Mouse (Mus musculus) heart, embryonic 13.5 days (tissue): ENCODE data around the gene Ece2. TPM values are rescaled to one million over a fixed set of nuclear protein-coding genes. Genes with fewer than 3 reads are reported as not detected.

Experiments
- ATAC-seq: fragments of 200-750 bp; cut with Nextera tagmentation; 2 replicates; pipeline ENCODE4 v1.8.0; 2017; ENCODE audit warnings: moderate TSS enrichment; ENCODE audit not compliant: insufficient number of reproducible peaks, low FRiP score, low TSS enrichment; ENCODE audit errors: extremely low read depth
- H3K27ac ChIP-seq: fragments of 300-500 bp; sonication (generic); replicated peaks from 2 replicates; pipeline ENCODE4 v1.5.1; 2015; ENCODE audit warnings: moderate library complexity, mild to moderate bottlenecking, inconsistent platforms
- H3K27me3 ChIP-seq: fragments of 300-500 bp; sonication (generic); replicated peaks from 2 replicates; pipeline ENCODE4 v1.6.1; 2015; ENCODE audit warnings: mild to moderate bottlenecking, inconsistent platforms
- H3K36me3 ChIP-seq: fragments of 300-500 bp; sonication (generic); 2 replicates; pipeline ENCODE4 v1.6.1; 2015; ENCODE audit warnings: mild to moderate bottlenecking, inconsistent platforms
- H3K4me1 ChIP-seq: fragments of 300-500 bp; sonication (generic); 2 replicates; pipeline ENCODE4 v1.6.1; 2015; ENCODE audit warnings: inconsistent platforms
- H3K4me2 ChIP-seq: fragments of 300-500 bp; sonication (generic); 2 replicates; pipeline ENCODE4 v1.6.1; 2015; ENCODE audit warnings: inconsistent platforms, mild to moderate bottlenecking, moderate library complexity
- H3K4me3 ChIP-seq: fragments of 300-500 bp; sonication (generic); 2 replicates; pipeline ENCODE4 v1.5.1; 2015; ENCODE audit warnings: moderate library complexity, mild to moderate bottlenecking, inconsistent platforms
- H3K9ac ChIP-seq: fragments of 300-500 bp; sonication (generic); 2 replicates; pipeline ENCODE4 v1.6.1; 2015; ENCODE audit warnings: inconsistent platforms, mild to moderate bottlenecking, moderate library complexity
- H3K9me3 ChIP-seq: fragments of 300-500 bp; sonication (generic); 2 replicates; pipeline ENCODE4 v1.6.1; 2016; ENCODE audit warnings: inconsistent platforms
- WGBS: fragments of 180-500 bp; shearing (Covaris S2); methylation state at CpG from one replicate; pipeline ENCODE4 v1.1.7; 2015; ENCODE audit warnings: mixed read lengths; 5-methylcytosine and 5-hydroxymethylcytosine counted together
- polyA plus RNA-seq: library from polyadenylated mRNA; unstranded; fragments of >200 nt; fragmentation: Nextera tagmentation; extraction: Ambion mirVana; gene quantifications from 2 replicates; pipeline ENCODE4 v1.2.1, GENCODE M21; 2015

Ece2 gene
- polyA plus RNA-seq, 1 experiment from 2014 or later = 0.92 TPM

DNA sequence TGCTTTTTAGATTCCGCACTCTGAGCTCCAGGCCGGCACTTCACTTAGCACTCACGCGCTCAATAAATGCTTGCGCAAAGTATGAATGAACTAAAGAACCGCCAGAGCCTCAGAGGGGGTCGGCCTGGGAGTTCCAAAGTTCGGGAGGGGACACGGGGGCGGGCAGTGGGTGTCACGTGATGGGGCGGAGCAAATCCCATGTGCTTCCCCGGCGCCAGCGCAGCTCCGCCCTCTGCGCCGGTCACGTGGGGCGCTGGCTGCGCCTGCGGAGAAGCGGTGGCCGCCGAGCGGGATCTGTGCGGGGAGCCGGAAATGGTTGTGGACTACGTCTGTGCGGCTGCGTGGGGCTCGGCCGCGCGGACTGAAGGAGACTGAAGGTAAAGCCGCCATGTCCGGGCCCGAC, 42.9 kb downstream of the Ece2 start:
- Histone ChIP-seq H3K4me2 (peak overlapping the region; percentile 98), H3K4me1 (peaks cover 32% of the 10 kb centered on the region), H3K27ac (peak overlapping the region; percentile 97), H3K9ac (peak overlapping the region; percentile 99), H3K9me3 (no peaks in the 10 kb centered on the region), H3K27me3 (no peaks in the 10 kb centered on the region), H3K4me3 (peak overlapping the region; percentile 93), H3K36me3 (peaks cover 34% of the 10 kb centered on the region)
- peak; percentile 91 for ATAC-seq
- 0% methylated on average over 38 of the region's 38 CpGs for WGBS

DNA sequence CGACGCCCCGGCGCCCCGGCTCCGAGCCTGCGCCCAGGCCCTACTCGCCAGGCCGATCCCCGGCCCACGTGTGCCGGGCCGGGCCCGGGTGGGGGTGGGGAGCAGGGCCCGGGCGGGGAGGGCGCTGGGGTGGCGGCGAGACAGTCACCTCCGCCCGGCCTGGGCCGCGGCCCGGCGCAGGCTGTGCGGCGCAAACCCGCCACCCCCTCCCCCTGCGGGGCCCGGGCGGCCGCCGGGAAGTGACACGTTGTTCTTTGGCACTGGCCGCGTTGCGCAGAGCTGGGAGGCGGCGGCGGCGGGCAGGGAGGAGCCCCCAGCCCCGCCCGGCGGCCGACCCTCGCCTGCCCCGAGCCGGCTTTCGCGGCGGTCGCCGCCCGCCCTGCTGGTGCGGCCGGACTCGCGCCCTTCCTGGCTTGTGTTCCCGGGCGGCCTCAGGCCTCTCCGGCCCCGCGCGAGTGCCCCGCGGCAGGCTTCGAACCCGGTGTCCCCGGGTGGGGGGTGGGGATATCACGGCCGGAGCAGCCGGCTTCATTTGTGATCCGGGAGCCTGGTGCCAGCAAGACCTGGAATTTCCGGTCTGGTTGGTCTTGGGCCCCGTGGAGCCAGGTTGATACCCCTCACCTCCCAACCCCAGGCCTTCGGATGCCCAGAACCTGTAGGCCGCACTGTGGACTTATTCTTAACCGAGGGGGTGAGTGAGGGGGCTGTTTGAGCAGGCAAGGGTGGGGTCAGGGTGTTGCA, 43.5 kb downstream of the Ece2 start:
- Histone ChIP-seq H3K27me3 (no peaks in the 10 kb centered on the region), H3K4me3 (peak overlapping the region; percentile 93), H3K4me2 (peak overlapping the region; percentile 98), H3K9ac (peak overlapping the region; percentile 99), H3K4me1 (peaks cover 38% of the 10 kb centered on the region), H3K27ac (peak overlapping the region; percentile 97), H3K9me3 (no peaks in the 10 kb centered on the region), H3K36me3 (peaks cover 41% of the 10 kb centered on the region)
- WGBS = under 1% methylated on average over 68 of the region's 78 CpGs
- ATAC-seq = peak; percentile 81

DNA sequence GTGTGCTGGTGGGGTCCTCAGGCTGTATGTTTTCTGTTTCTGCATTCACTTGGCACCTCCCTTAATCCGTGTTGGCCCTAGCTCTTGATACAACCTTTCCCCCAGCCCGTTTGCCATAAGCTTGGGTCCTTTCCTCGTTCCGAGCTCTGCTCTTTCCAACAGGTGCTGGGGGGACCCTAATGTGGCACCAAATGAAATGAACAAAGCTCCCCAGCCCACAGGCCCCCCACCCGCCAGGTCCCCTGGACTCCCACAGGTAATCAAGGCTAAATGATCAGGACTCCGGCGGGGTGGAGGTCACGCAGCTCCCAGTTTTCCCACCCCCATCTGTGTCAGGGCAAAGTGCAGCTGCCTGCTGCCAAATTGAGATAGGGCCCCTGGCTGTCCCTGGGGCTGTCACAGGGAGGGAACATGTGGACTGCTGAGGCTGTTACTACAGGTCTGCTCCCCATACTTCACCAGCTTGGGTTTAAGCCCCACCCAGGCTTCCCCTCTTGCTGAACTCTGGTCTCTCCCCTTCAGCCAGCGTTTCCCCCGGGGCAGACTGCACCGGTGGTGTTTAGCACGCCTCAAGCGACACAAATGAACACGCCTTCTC, 44.2 kb downstream of the Ece2 start:
- Histone ChIP-seq H3K36me3 (peaks cover 48% of the 10 kb centered on the region), H3K27me3 (no peaks in the 10 kb centered on the region), H3K4me2 (peak overlapping the region; percentile 98), H3K4me1 (peaks cover 40% of the 10 kb centered on the region), H3K4me3 (peak overlapping the region; percentile 93), H3K9me3 (no peaks in the 10 kb centered on the region), H3K9ac (peak overlapping the region; percentile 99), H3K27ac (peak overlapping the region; percentile 97)
- no peak for ATAC-seq
- 4% methylated on average over 14 of the region's 14 CpGs for WGBS

DNA sequence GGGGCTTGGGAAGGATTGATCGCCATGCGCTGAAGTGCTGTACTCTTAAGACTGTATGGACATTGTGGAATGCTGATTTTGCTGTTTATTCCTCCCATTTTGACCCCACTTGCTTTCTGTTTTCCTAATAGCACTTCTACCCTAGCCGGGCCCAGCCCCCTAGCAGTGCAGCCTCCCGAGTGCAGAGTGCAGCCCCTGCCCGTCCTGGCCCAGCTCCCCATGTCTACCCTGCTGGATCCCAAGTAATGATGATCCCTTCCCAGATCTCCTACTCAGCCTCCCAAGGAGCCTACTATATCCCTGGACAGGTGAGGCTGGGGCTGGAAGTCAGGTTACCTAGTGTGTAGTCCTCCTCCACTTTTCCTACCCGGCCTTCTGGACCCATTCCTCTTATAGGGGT, 45.6 kb downstream of the Ece2 start:
- H3K27me3 ChIP-seq = no peaks in the 10 kb centered on the region
- H3K9ac ChIP-seq = peak overlapping the region; percentile 99; the same call in 1 of the 2 replicates
- ATAC-seq = no peak
- peaks cover 40% of the 10 kb centered on the region for H3K4me1 ChIP-seq
- no peak overlapping the region for H3K27ac ChIP-seq
- H3K36me3 ChIP-seq = peaks cover 62% of the 10 kb centered on the region
- H3K9me3 ChIP-seq = no peaks in the 10 kb centered on the region
- H3K4me2 ChIP-seq = peak overlapping the region; percentile 98
- WGBS = 84% methylated on average over 6 of the region's 6 CpGs
- H3K4me3 ChIP-seq = peak overlapping the region; percentile 93

DNA sequence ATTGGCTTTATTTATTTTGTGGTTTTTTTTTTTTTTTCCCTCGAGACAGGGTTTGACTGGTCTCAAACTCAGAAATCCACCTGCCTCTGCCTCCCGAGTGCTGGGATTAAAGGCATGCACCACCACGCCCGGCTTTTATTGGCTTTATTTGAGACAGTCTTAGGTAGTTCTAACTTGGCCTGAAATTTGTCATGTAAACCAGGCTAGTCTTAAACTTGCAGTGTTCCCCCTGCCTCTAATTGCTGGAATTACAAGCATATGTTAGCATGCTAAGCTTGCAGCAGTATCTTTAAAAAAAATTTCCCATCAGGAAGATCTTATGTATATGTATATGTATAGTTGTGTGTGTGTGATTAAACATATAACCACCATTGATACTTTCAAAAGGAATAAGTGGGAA, 47.1 kb downstream of the Ece2 start:
- Histone ChIP-seq H3K9me3 (no peaks in the 10 kb centered on the region), H3K27ac (no peak overlapping the region), H3K4me3 (no peak overlapping the region), H3K36me3 (peaks cover 76% of the 10 kb centered on the region), H3K27me3 (no peaks in the 10 kb centered on the region), H3K9ac (no peak overlapping the region), H3K4me2 (no peak overlapping the region), H3K4me1 (peaks cover 40% of the 10 kb centered on the region)
- ATAC-seq = no peak
- 84% methylated on average over 4 of the region's 4 CpGs for WGBS

DNA sequence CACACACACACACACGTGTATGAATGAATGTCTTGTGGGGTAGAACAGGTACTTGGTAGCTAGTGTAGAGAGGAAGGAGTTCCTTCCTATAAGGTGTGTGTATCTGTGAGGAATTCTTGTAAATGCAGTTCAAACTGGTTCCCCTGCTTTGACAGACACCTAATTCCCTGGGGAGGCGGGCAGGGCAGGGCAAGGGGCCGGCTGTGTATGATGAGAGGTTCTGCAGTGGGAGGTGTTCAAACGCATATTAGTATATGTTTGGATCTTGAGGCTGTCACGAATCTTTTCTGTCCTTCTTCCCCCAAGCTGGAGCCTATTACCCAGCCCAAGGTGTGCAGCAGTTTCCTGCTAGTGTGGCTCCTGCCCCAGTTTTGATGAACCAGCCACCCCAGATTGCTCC, 47.8 kb downstream of the Ece2 start:
- ATAC-seq = no peak
- peak overlapping the region; percentile 50 for H3K9ac ChIP-seq
- peak overlapping the region; percentile 58 for H3K27ac ChIP-seq
- 81% methylated on average over 5 of the region's 5 CpGs for WGBS
- peaks cover 34% of the 10 kb centered on the region for H3K4me1 ChIP-seq
- H3K4me3 ChIP-seq = no peak overlapping the region
- peaks cover 83% of the 10 kb centered on the region for H3K36me3 ChIP-seq
- H3K9me3 ChIP-seq = no peaks in the 10 kb centered on the region
- no peak overlapping the region for H3K4me2 ChIP-seq
- no peaks in the 10 kb centered on the region for H3K27me3 ChIP-seq

DNA sequence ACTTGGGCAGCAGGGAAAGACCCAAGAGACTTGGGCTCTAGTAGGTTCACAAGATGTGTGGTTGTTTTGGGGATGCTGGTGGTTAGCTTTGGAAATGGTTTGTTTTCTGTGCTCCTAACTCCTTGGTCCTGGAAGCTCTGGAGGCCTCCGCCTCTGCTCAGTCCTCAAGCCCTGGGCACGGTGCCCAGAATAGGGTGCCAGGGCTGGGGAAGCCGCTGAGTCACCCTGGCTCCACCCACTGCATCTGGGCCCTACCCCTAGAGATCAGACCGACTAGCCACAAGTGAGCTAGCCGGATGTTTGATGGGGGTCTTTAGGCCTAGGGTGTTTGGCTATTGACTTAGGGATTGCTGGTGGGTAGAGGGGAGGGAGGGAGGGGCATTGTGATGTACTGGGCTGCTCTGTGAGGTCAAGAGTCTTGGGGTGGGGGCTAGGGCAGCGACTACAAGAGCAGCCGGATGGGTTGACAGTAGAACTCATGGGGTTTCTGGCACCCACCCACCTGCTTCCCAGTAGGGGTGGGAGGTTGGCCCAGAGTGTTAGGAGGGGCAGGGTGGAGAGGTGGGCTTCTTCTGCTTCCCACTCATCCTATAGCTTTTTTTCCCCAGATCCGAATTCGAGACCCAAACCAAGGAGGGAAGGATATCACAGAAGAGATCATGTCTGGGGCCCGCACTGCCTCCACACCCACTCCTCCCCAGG, 48.5 kb downstream of the Ece2 start:
- Histone ChIP-seq H3K27me3 (no peaks in the 10 kb centered on the region), H3K36me3 (peaks cover 91% of the 10 kb centered on the region), H3K9me3 (no peaks in the 10 kb centered on the region), H3K4me2 (no peak overlapping the region), H3K4me3 (no peak overlapping the region), H3K9ac (peak overlapping the region; percentile 50), H3K27ac (peak overlapping the region; percentile 58), H3K4me1 (peaks cover 34% of the 10 kb centered on the region)
- no peak for ATAC-seq
- 70% methylated on average over 10 of the region's 10 CpGs for WGBS

DNA sequence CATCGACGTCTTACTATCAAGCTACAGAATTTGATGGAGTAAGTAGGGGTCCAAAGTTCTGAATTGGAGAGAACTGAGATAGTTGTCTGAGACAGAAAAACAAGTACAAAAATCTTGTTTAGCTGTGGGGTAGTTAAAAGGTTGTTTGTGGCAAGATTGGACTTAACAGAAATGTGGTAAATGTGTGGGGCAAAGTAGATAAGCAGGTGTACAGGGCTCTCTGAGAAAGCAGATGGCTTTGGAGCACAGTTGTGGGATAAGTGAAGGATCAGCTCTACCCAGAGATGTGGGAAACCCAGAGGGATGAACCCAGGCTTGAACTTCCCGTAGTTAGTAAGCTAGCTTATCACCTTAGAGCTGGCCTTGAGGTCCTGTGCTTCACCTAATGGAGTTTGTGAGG, 61.1 kb downstream of the Ece2 start:
- H3K9me3 ChIP-seq = no peaks in the 10 kb centered on the region
- WGBS = 73% methylated on average over 3 of the region's 3 CpGs
- H3K4me1 ChIP-seq = peaks cover 29% of the 10 kb centered on the region
- H3K27me3 ChIP-seq = peaks cover 4% of the 10 kb centered on the region; the same call in 1 of the 2 replicates
- ATAC-seq = no peak
- H3K9ac ChIP-seq = no peak overlapping the region
- H3K4me2 ChIP-seq = no peak overlapping the region
- H3K27ac ChIP-seq = no peak overlapping the region
- no peak overlapping the region for H3K4me3 ChIP-seq
- peaks cover 70% of the 10 kb centered on the region for H3K36me3 ChIP-seq

DNA sequence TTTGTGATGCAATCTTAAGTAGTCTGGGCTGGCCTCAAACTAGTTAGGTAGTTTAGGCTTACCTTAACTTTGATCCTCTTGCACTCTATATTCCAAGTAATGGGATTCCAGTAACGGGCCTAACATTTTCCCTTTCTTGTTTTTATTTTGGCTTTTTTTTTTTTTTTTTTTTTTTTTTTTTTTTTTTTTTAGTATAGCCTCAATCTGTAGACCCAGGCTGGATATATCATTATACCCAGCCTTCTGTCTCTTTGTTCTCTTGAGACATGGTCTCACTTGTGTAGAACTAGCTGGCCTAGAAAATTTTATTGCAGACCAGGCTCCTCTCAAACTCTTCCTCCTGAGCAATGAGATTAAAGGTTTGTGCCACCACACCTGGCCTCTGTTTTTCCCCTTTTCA, 62.0 kb downstream of the Ece2 start:
- Histone ChIP-seq H3K4me1 (peaks cover 37% of the 10 kb centered on the region), H3K27ac (no peak overlapping the region), H3K9me3 (no peaks in the 10 kb centered on the region), H3K27me3 (peaks cover 7% of the 10 kb centered on the region), H3K4me2 (no peak overlapping the region), H3K36me3 (peaks cover 61% of the 10 kb centered on the region), H3K9ac (no peak overlapping the region), H3K4me3 (no peak overlapping the region)
- WGBS = 59% methylated on average over 1 of the region's 1 CpGs
- ATAC-seq = no peak

DNA sequence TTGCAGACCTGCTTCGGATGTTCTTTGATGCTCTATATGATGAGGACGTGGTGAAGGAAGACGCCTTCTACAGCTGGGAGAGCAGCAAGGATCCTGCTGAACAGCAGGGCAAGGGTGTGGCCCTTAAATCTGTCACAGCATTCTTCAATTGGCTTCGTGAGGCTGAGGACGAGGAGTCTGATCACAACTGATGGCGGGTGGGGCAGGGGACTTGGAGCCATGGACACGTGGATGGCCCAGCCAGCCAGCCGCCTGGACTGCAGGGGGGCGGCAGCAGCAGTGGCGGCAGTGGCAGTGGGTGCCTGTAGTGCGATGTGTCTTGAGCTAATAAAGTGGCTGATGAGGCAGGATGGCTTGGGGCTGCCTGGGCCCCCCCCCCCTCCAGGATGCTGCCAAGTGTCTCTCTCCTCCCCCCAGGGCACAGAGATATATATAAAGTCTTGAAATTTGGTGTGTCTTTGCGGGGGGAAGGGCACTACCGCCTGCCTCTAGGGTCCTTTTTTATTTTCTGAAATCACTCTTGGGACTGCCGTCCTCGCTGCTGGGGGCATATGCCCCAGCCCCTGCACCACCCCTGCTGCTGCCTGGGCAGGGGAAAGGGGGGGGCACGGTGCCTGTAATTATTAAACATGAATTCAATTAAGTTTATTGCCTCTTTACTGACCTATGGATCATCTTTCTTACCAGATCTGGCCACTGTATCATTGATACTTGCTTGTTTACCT, 62.8 kb downstream of the Ece2 start:
- Histone ChIP-seq H3K27me3 (peaks cover 8% of the 10 kb centered on the region), H3K9me3 (no peaks in the 10 kb centered on the region), H3K9ac (0 out of 2 replicates have a peak overlapping the region, but pooled peaks have one; percentile 14), H3K27ac (peak overlapping the region; percentile 84; the same call in 1 of the 2 replicates), H3K4me2 (peak overlapping the region; percentile 86), H3K4me1 (peaks cover 39% of the 10 kb centered on the region), H3K4me3 (peak overlapping the region; percentile 68), H3K36me3 (peaks cover 53% of the 10 kb centered on the region)
- no peak for ATAC-seq
- WGBS = 46% methylated on average over 16 of the region's 16 CpGs
